Mouse (Mus musculus): ENCODE measurements around the gene S1pr1. TPM values are rescaled to one million over a fixed set of nuclear protein-coding genes. Genes with fewer than 3 reads are reported as not detected.

Gene S1pr1
- polyA plus RNA-seq (2012; rRNA removed), result 55.6 and 62.8 TPM in 2 replicates

DNA sequence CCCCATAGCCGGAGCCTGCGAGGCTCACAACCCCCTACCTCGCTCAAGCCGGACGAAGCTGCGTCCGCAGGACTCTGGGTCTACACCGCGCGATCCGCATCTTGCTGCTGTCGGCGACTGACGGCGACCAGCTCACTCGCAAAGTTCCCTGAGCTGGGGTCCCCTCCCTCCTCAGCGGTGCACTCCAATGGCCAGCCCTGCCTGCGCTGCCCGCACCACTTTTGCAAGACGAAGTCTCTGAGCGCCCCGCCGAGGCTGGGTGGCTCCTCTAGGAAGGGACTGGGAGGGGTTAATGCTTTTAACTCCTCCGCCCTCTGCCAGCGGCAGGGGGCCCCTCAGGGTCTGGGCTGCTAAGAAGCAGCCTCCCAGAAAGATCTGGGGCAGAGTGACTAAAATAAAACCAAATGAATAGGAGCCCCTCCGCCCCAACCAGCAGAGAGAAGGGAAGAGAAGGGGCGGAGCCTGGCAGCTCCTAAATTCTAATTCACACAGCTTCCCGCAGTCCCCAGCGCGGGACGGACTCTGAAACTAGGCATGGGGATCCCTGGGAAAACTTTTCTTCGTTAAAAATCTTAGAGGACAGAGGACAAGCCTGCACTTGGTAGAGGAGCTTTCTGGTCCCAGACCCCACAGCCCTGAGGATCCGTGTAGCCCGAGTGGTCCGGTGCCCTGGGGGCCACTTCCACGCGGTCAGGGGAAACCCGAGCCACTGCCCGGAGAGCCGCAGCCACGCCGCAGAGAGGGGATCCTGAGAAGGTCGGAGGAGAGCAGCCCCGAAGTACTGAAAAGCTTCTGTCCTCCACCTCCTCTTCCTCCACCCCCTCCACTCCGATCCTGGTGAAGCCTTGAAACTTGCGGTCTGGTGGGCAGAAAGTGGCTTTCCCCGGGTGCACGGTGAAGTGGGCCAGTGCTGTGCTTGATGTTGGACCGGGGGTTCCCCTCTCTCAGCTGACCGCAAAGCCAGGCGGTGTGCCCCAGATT is at the start of gene S1pr1:
Gene S1pr1 (minus strand): TSS at position 402 of the 981 bp plus-strand sequence.
- TF ChIP-seq POLR2A (IDR thresholded peaks at IDR 0.05; ENCODE audit: control insufficient read depth, extremely low read depth, insufficient read depth, low read length, poor library complexity) (no peak), CTCF (IDR thresholded peaks at IDR 0.05; ENCODE audit: borderline replicate concordance, control insufficient read depth, extremely low read depth, insufficient read depth, low read length, poor library complexity) (no peak)
- DNase-seq, result peak; percentile 58

DNA sequence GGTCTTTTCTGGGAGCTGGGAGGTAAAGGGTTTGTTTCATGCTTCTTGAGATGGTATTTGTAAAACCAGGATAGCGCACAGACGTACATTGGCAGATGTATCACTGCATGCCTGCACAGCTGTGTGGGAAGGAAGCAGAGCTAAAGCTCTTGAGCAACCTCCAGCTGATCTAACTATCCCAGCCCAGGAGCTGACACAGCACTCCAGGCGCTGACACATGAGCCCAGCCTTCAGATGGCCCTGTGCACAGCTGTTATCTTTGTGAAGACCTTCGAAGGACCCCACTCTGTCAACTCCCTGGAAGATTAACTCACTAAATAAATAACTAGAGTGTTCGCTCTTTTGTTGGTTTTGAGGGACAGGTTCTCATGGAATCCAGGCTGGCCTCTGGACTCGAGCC is 48.4 kb upstream of the S1pr1 start:
- Histone ChIP-seq H3K27me3 (ENCODE audit: control insufficient read depth, insufficient read depth, low read length) (no peaks in the 10 kb centered on the region), H3K4me3 (ENCODE audit: control insufficient read depth, insufficient read depth, low read length) (no peak overlapping the region), H3K36me3 (ENCODE audit: control insufficient read depth, insufficient read depth, low read length) (no peaks in the 10 kb centered on the region), H3K4me1 (replicated peaks; ENCODE audit: control insufficient read depth, insufficient read depth, low read length) (no peaks in the 10 kb centered on the region; the same call in 1 of the 2 replicates), H3K27ac (ENCODE audit: control insufficient read depth, insufficient read depth, low read length) (no peak overlapping the region)
- TF ChIP-seq CTCF (IDR thresholded peaks at IDR 0.05; ENCODE audit: borderline replicate concordance, control insufficient read depth, extremely low read depth, insufficient read depth, low read length, poor library complexity) (no peak), POLR2A (IDR thresholded peaks at IDR 0.05; ENCODE audit: control insufficient read depth, extremely low read depth, insufficient read depth, low read length, poor library complexity) (no peak)
- 43% methylated on average over 6 of the region's 6 CpGs for WGBS
- no peak for DNase-seq

More for the DNA sequence above, at the start of gene S1pr1:
- WGBS, result 3% methylated on average over 51 of the region's 51 CpGs
- peak within 1 kb of the TSS; percentile 34 for H3K4me3 ChIP-seq (ENCODE audit: control insufficient read depth, insufficient read depth, low read length)
- peak within 1 kb of the TSS; percentile 25 for H3K27ac ChIP-seq (ENCODE audit: control insufficient read depth, insufficient read depth, low read length)
- peaks cover 11% of the 10 kb centered on the region; the same call in 1 of the 2 replicates for H3K4me1 ChIP-seq (replicated peaks; ENCODE audit: control insufficient read depth, insufficient read depth, low read length)
- H3K27me3 ChIP-seq (ENCODE audit: control insufficient read depth, insufficient read depth, low read length), result no peaks in the 10 kb centered on the region; the same call in 1 of the 2 replicates
- no peaks in the 10 kb centered on the region for H3K36me3 ChIP-seq (ENCODE audit: control insufficient read depth, insufficient read depth, low read length)

DNA sequence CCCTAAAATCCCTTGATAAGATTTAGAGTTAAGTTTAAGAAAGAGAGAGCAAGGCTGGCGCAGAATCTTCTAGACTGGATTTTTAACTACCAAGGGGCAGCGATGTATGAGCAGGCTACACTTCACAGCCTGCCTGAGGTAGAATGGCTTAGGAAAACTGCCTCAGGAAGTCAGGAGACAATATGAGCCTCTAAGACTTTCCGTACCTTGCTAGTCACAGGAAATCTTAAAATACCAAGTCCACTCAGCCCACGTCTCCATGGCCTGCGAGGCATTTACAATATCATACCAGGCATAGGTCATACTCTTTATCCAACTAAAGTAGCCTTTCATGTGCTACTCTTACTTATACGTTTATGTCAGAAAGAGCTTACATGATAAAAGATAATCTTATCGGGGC is 48.0 kb upstream of the S1pr1 start:
- Histone ChIP-seq H3K27me3 (ENCODE audit: control insufficient read depth, insufficient read depth, low read length) (no peaks in the 10 kb centered on the region), H3K4me3 (ENCODE audit: control insufficient read depth, insufficient read depth, low read length) (no peak overlapping the region), H3K27ac (ENCODE audit: control insufficient read depth, insufficient read depth, low read length) (no peak overlapping the region), H3K4me1 (replicated peaks; ENCODE audit: control insufficient read depth, insufficient read depth, low read length) (no peaks in the 10 kb centered on the region; the same call in 1 of the 2 replicates), H3K36me3 (ENCODE audit: control insufficient read depth, insufficient read depth, low read length) (no peaks in the 10 kb centered on the region)
- no peak for DNase-seq
- WGBS, result 30% methylated on average over 7 of the region's 7 CpGs
- TF ChIP-seq POLR2A (IDR thresholded peaks at IDR 0.05; ENCODE audit: control insufficient read depth, extremely low read depth, insufficient read depth, low read length, poor library complexity) (no peak), CTCF (IDR thresholded peaks at IDR 0.05; ENCODE audit: borderline replicate concordance, control insufficient read depth, extremely low read depth, insufficient read depth, low read length, poor library complexity) (no peak)

DNA sequence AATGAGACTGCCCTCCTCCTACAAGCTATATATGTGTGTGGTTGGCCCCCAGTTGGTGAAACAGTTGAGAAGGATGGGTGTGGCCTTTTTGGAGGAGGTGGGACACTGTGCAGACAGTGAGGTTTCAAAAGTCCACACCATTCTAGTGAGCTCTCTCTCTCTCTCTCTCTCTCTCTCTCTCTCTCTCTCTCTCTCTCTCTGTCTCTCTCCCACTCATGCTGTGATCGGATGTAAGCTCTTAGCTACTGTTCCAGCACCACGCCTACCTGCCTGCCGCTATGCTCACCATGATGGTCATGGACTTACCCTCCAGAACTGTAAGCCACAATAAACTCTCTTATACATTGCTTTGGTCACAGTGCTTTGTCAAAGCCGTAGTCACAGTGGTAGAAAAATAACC is 44.8 kb upstream of the S1pr1 start:
- Histone ChIP-seq H3K4me3 (ENCODE audit: control insufficient read depth, insufficient read depth, low read length) (no peak overlapping the region), H3K27me3 (ENCODE audit: control insufficient read depth, insufficient read depth, low read length) (no peaks in the 10 kb centered on the region), H3K4me1 (replicated peaks; ENCODE audit: control insufficient read depth, insufficient read depth, low read length) (no peaks in the 10 kb centered on the region; the same call in 1 of the 2 replicates), H3K36me3 (ENCODE audit: control insufficient read depth, insufficient read depth, low read length) (no peaks in the 10 kb centered on the region), H3K27ac (ENCODE audit: control insufficient read depth, insufficient read depth, low read length) (no peak overlapping the region)
- WGBS, result 98% methylated on average over 4 of the region's 4 CpGs
- TF ChIP-seq CTCF (IDR thresholded peaks at IDR 0.05; ENCODE audit: borderline replicate concordance, control insufficient read depth, extremely low read depth, insufficient read depth, low read length, poor library complexity) (no peak), POLR2A (IDR thresholded peaks at IDR 0.05; ENCODE audit: control insufficient read depth, extremely low read depth, insufficient read depth, low read length, poor library complexity) (no peak)
- DNase-seq, result no peak

DNA sequence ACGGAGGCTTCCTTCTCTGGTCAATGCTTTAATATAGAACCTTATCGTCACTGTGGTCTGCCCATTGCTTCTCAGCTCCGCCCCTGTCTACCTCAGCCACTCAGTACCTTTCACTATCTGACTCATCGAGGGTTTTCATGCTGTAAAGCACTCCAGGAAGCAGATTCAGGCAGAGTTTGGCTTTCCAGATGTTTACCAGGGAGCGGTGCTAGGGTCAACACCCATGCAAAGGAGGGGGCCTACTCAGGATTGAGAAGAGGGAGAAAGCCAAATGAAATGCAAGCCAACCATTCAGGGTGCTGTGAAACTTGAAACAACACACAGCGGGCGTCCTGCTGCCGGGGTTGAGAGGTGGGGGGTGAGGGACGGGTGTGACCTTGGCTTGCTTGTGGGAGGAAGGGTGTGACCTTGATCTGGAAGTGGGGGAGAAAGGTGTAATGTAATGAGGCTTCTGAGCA is 43.6 kb upstream of the S1pr1 start:
- H3K27ac ChIP-seq (ENCODE audit: control insufficient read depth, insufficient read depth, low read length), result no peak overlapping the region
- H3K4me3 ChIP-seq (ENCODE audit: control insufficient read depth, insufficient read depth, low read length), result peak overlapping the region; percentile 8; the same call in 1 of the 2 replicates
- DNase-seq, result peak; percentile 5
- no peaks in the 10 kb centered on the region for H3K27me3 ChIP-seq (ENCODE audit: control insufficient read depth, insufficient read depth, low read length)
- TF ChIP-seq POLR2A (IDR thresholded peaks at IDR 0.05; ENCODE audit: control insufficient read depth, extremely low read depth, insufficient read depth, low read length, poor library complexity) (no peak), CTCF (IDR thresholded peaks at IDR 0.05; ENCODE audit: borderline replicate concordance, control insufficient read depth, extremely low read depth, insufficient read depth, low read length, poor library complexity) (no peak)
- no peaks in the 10 kb centered on the region; the same call in 1 of the 2 replicates for H3K4me1 ChIP-seq (replicated peaks; ENCODE audit: control insufficient read depth, insufficient read depth, low read length)
- H3K36me3 ChIP-seq (ENCODE audit: control insufficient read depth, insufficient read depth, low read length), result no peaks in the 10 kb centered on the region
- 43% methylated on average over 9 of the region's 9 CpGs for WGBS

DNA sequence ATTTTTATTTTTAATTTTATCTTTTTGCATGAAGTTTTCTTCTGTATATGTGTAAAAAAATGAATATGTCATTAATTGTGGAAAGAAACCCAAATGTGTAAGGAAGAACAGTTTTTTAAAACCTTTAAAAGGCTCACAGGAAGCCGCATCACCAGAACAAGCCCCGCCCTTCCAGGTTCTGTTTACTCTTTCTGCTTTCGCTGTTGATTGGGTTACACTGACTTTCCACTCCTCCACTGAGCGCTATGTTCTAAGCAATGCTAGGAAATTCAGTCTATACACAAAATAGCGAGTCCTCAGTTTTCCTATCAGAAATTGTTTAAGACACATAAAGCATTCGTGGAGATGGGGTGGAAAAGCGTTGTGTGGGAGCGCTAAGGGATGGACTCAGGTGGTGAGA is 39.6 kb upstream of the S1pr1 start:
- TF ChIP-seq POLR2A (IDR thresholded peaks at IDR 0.05; ENCODE audit: control insufficient read depth, extremely low read depth, insufficient read depth, low read length, poor library complexity) (no peak), CTCF (IDR thresholded peaks at IDR 0.05; ENCODE audit: borderline replicate concordance, control insufficient read depth, extremely low read depth, insufficient read depth, low read length, poor library complexity) (no peak)
- WGBS, result 81% methylated on average over 8 of the region's 8 CpGs
- H3K27me3 ChIP-seq (ENCODE audit: control insufficient read depth, insufficient read depth, low read length), result no peaks in the 10 kb centered on the region
- no peaks in the 10 kb centered on the region for H3K4me1 ChIP-seq (replicated peaks; ENCODE audit: control insufficient read depth, insufficient read depth, low read length)
- DNase-seq, result no peak
- H3K4me3 ChIP-seq (ENCODE audit: control insufficient read depth, insufficient read depth, low read length), result no peak overlapping the region
- H3K36me3 ChIP-seq (ENCODE audit: control insufficient read depth, insufficient read depth, low read length), result no peaks in the 10 kb centered on the region
- H3K27ac ChIP-seq (ENCODE audit: control insufficient read depth, insufficient read depth, low read length), result no peak overlapping the region

Data from thymus, adult 2 months (tissue).